Mouse (Mus musculus): Measurements from ENCODE around the gene Zbtb46. TPM values are rescaled to one million over a fixed set of nuclear protein-coding genes. Genes with fewer than 3 reads are reported as not detected.

Zbtb46 gene
- polyA plus RNA-seq, 1 experiment from 2014 or later, result 7.0 TPM

GRCm38 (mm10) chr2:181492206-181492605 is 33.0 kb upstream of the Zbtb46 start:
- H3K4me1 ChIP-seq (ENCODE audit: control insufficient read depth, low read depth, low read length), result peaks cover 14% of the 10 kb centered on the region
- H3K27ac ChIP-seq (ENCODE audit: low read length), result no peak overlapping the region
- no peak overlapping the region for H3K9ac ChIP-seq (ENCODE audit: low read depth, low read length)
- no peaks in the 10 kb centered on the region for H3K36me3 ChIP-seq (ENCODE audit: control insufficient read depth, insufficient read depth)
- no peak for ATAC-seq (ENCODE audit: low read depth)
- WGBS (ENCODE audit: insufficient replicate concordance), result 15% methylated on average over 3 of the region's 3 CpGs
- H3K9me3 ChIP-seq (replicated peaks; ENCODE audit: control insufficient read depth, low read length), result no peaks in the 10 kb centered on the region
- H3K4me2 ChIP-seq (ENCODE audit: low read depth, low read length), result peak overlapping the region; percentile 24
- no peak overlapping the region for H3K4me3 ChIP-seq (ENCODE audit: low read depth, low read length)
- no peaks in the 10 kb centered on the region for H3K27me3 ChIP-seq (ENCODE audit: control insufficient read depth, insufficient read depth, low read depth, low read length)

DNA sequence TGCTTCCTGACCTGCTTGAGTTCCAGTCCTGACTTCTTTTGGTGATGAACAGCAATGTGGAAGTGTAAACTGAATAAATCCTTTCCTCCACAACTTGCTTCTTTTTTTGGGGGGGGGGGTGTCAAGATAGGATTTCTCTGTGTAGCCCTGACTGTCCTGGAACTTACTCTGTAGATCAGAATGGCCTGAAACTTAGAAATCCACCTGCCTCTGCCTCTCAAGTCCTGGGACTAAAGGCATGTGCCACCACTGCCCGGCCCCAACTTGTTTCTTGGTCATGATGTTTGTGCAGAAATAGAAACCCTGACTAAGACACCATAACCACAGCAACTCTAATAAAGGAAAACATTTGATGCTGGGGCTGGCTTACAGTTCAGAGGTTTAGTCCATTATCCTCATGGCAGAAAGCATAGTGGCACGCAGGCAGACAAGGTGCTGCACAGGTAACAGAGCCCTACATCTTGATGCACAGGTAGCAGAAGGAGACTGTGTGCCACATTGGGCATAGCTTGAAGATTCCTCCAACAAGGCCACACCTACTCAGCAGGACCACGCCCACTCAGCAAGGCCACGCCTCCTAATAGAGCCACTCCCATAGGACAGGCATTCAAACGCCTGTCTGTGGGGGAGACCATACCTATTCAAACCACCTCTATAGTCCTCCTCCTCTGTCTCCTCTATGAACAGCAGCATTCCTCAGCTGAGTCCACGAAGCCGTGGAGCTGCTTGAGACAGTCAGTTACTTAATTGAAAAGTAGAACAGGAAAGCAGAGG is 32.4 kb upstream of the Zbtb46 start:
- H3K27ac ChIP-seq (ENCODE audit: low read length), result no peak overlapping the region
- H3K9ac ChIP-seq (ENCODE audit: low read depth, low read length), result no peak overlapping the region
- H3K4me1 ChIP-seq (ENCODE audit: control insufficient read depth, low read depth, low read length), result peaks cover 16% of the 10 kb centered on the region
- ATAC-seq (ENCODE audit: low read depth), result peak; percentile 58
- no peaks in the 10 kb centered on the region for H3K27me3 ChIP-seq (ENCODE audit: control insufficient read depth, insufficient read depth, low read depth, low read length)
- no peaks in the 10 kb centered on the region for H3K9me3 ChIP-seq (replicated peaks; ENCODE audit: control insufficient read depth, low read length)
- 20% methylated on average over 7 of the region's 7 CpGs for WGBS (ENCODE audit: insufficient replicate concordance)
- no peak overlapping the region for H3K4me3 ChIP-seq (ENCODE audit: low read depth, low read length)
- H3K36me3 ChIP-seq (ENCODE audit: control insufficient read depth, insufficient read depth), result no peaks in the 10 kb centered on the region
- H3K4me2 ChIP-seq (ENCODE audit: low read depth, low read length), result peak overlapping the region; percentile 24

DNA sequence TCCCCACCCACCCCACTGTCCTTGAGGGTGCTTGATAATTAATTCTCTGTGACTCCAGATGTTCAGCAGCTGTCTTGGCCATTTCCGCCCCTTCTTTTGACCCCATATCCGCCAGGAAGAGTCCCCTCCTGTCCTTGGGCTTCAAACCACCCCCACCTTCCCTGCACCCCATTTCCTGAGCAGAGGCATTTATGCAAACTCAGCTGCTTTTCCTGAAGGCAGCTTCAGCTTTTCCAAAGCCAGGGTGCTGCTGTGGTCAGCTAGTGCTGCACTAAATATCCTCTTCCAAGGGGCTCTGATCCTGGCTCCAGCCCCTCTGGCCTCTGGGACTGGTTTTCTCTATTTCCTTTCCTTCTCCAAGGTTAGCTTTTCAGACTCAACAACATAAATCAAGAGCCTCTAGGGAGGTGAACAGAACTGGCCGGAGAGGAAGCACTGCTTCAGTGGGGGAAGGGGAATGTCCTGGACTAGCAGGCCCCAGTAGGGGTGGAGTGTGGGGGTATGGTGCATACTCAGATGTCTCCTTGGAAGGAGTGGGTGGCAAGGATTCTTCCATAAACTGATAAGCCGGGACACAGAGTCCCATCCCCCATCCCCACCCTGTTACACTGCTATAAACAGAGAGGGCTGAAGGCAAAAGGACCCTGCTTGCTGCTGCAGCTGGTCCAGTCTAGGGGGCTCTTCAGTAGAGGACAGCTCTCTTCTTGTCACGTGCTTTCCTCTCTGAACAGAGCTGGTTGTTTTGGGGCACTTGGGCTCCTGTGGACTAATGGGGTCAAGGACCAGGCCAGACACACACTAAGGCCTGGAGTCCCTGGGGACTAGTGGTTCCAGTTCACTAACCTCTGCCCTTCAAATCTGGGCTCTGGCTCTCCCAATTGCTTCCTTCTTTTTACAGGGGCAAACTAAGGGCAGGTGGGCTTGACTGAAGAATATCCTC is 28.4 kb upstream of the Zbtb46 start:
- Histone ChIP-seq H3K9ac (ENCODE audit: low read depth, low read length) (no peak overlapping the region), H3K27ac (ENCODE audit: low read length) (peak overlapping the region; percentile 31; the same call in 1 of the 2 replicates), H3K4me1 (ENCODE audit: control insufficient read depth, low read depth, low read length) (peaks cover 30% of the 10 kb centered on the region), H3K27me3 (ENCODE audit: control insufficient read depth, insufficient read depth, low read depth, low read length) (no peaks in the 10 kb centered on the region), H3K9me3 (replicated peaks; ENCODE audit: control insufficient read depth, low read length) (no peaks in the 10 kb centered on the region), H3K4me2 (ENCODE audit: low read depth, low read length) (no peak overlapping the region), H3K36me3 (ENCODE audit: control insufficient read depth, insufficient read depth) (no peaks in the 10 kb centered on the region), H3K4me3 (ENCODE audit: low read depth, low read length) (no peak overlapping the region)
- WGBS (ENCODE audit: insufficient replicate concordance), result 33% methylated on average over 5 of the region's 5 CpGs
- peak; percentile 49 for ATAC-seq (ENCODE audit: low read depth)

DNA sequence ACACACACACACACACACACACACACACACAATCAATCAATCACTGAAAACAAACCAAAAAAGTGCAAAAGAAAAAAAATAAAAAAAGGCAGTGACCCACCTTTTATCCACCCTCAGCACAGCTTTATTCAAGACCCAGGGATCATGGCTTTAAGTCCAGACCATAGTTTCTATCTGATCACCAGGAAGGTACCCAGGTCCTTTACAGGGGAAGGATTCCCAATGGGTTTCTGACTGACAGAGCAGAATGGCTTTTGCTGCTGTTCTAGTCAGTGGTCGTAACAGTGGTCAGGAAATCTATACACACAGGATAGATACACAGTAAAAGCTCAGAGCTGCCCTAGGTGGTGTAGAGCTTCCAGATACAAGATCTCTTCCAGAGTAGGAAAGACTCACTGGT is 26.5 kb upstream of the Zbtb46 start:
- no peak overlapping the region for H3K27ac ChIP-seq (ENCODE audit: low read length)
- H3K9ac ChIP-seq (ENCODE audit: low read depth, low read length), result no peak overlapping the region
- H3K4me3 ChIP-seq (ENCODE audit: low read depth, low read length), result no peak overlapping the region
- ATAC-seq (ENCODE audit: low read depth), result no peak
- WGBS (ENCODE audit: insufficient replicate concordance), result 53% methylated on average over 1 of the region's 1 CpGs
- no peaks in the 10 kb centered on the region for H3K36me3 ChIP-seq (ENCODE audit: control insufficient read depth, insufficient read depth)
- no peak overlapping the region for H3K4me2 ChIP-seq (ENCODE audit: low read depth, low read length)
- H3K4me1 ChIP-seq (ENCODE audit: control insufficient read depth, low read depth, low read length), result peaks cover 23% of the 10 kb centered on the region
- H3K27me3 ChIP-seq (ENCODE audit: control insufficient read depth, insufficient read depth, low read depth, low read length), result no peaks in the 10 kb centered on the region
- no peaks in the 10 kb centered on the region for H3K9me3 ChIP-seq (replicated peaks; ENCODE audit: control insufficient read depth, low read length)

GRCm38 (mm10) chr2:181484456-181485233 is 25.4 kb upstream of the Zbtb46 start:
- no peak for ATAC-seq (ENCODE audit: low read depth)
- H3K27ac ChIP-seq (ENCODE audit: low read length), result no peak overlapping the region
- peaks cover 23% of the 10 kb centered on the region for H3K4me1 ChIP-seq (ENCODE audit: control insufficient read depth, low read depth, low read length)
- no peak overlapping the region for H3K4me3 ChIP-seq (ENCODE audit: low read depth, low read length)
- H3K36me3 ChIP-seq (ENCODE audit: control insufficient read depth, insufficient read depth), result no peaks in the 10 kb centered on the region
- 43% methylated on average over 6 of the region's 6 CpGs for WGBS (ENCODE audit: insufficient replicate concordance)
- no peaks in the 10 kb centered on the region for H3K9me3 ChIP-seq (replicated peaks; ENCODE audit: control insufficient read depth, low read length)
- H3K27me3 ChIP-seq (ENCODE audit: control insufficient read depth, insufficient read depth, low read depth, low read length), result no peaks in the 10 kb centered on the region
- H3K4me2 ChIP-seq (ENCODE audit: low read depth, low read length), result no peak overlapping the region
- H3K9ac ChIP-seq (ENCODE audit: low read depth, low read length), result no peak overlapping the region

- Histone ChIP-seq H3K36me3 (ENCODE audit: control insufficient read depth, insufficient read depth) (no peaks in the 10 kb centered on the region), H3K27ac (ENCODE audit: low read length) (no peak overlapping the region; the same call in 1 of the 2 replicates), H3K4me1 (ENCODE audit: control insufficient read depth, low read depth, low read length) (peaks cover 23% of the 10 kb centered on the region), H3K9me3 (replicated peaks; ENCODE audit: control insufficient read depth, low read length) (no peaks in the 10 kb centered on the region), H3K4me3 (ENCODE audit: low read depth, low read length) (no peak overlapping the region), H3K4me2 (ENCODE audit: low read depth, low read length) (peak overlapping the region; percentile 17; the same call in 1 of the 2 replicates), H3K9ac (ENCODE audit: low read depth, low read length) (peak overlapping the region; percentile 41; the same call in 1 of the 2 replicates), H3K27me3 (ENCODE audit: control insufficient read depth, insufficient read depth, low read depth, low read length) (no peaks in the 10 kb centered on the region)
- ATAC-seq (ENCODE audit: low read depth), result peak; percentile 35; the same call in 1 of the 2 replicates
- 21% methylated on average over 7 of the region's 7 CpGs for WGBS (ENCODE audit: insufficient replicate concordance)
These were observed 24.5 kb upstream of the Zbtb46 start for GRCm38 (mm10) chr2:181483562-181484318.

GRCm38 (mm10) chr2:181483120-181483519 is 23.9 kb upstream of the Zbtb46 start:
- H3K36me3 ChIP-seq (ENCODE audit: control insufficient read depth, insufficient read depth), result no peaks in the 10 kb centered on the region
- H3K4me1 ChIP-seq (ENCODE audit: control insufficient read depth, low read depth, low read length), result peaks cover 23% of the 10 kb centered on the region
- H3K27ac ChIP-seq (ENCODE audit: low read length), result no peak overlapping the region
- H3K27me3 ChIP-seq (ENCODE audit: control insufficient read depth, insufficient read depth, low read depth, low read length), result no peaks in the 10 kb centered on the region
- ATAC-seq (ENCODE audit: low read depth), result no peak
- H3K9ac ChIP-seq (ENCODE audit: low read depth, low read length), result peak overlapping the region; percentile 41; the same call in 1 of the 2 replicates
- 11% methylated on average over 2 of the region's 2 CpGs for WGBS (ENCODE audit: insufficient replicate concordance)
- H3K9me3 ChIP-seq (replicated peaks; ENCODE audit: control insufficient read depth, low read length), result no peaks in the 10 kb centered on the region
- H3K4me2 ChIP-seq (ENCODE audit: low read depth, low read length), result peak overlapping the region; percentile 17; the same call in 1 of the 2 replicates
- H3K4me3 ChIP-seq (ENCODE audit: low read depth, low read length), result no peak overlapping the region

GRCm38 (mm10) chr2:181472256-181472827 is 13.1 kb upstream of the Zbtb46 start:
- Histone ChIP-seq H3K9me3 (replicated peaks; ENCODE audit: control insufficient read depth, low read length) (no peaks in the 10 kb centered on the region), H3K36me3 (ENCODE audit: control insufficient read depth, insufficient read depth) (no peaks in the 10 kb centered on the region), H3K4me3 (ENCODE audit: low read depth, low read length) (no peak overlapping the region), H3K4me2 (ENCODE audit: low read depth, low read length) (no peak overlapping the region), H3K4me1 (ENCODE audit: control insufficient read depth, low read depth, low read length) (0 out of 2 replicates have a peak, but pooled peaks cover 3% of the 10 kb centered on the region), H3K27ac (ENCODE audit: low read length) (no peak overlapping the region), H3K27me3 (ENCODE audit: control insufficient read depth, insufficient read depth, low read depth, low read length) (no peaks in the 10 kb centered on the region), H3K9ac (ENCODE audit: low read depth, low read length) (no peak overlapping the region)
- no peak for ATAC-seq (ENCODE audit: low read depth)
- 76% methylated on average over 1 of the region's 1 CpGs for WGBS (ENCODE audit: insufficient replicate concordance)

Measured in liver, embryonic 16.5 days (tissue).